Mouse (Mus musculus) cerebral cortex, adult 2 months (tissue): ENCODE data around the gene Tac1.

Experiments used
- WGBS: fragments of 180-500 bp; shearing (Covaris S2); methylation state at CpG from one replicate; pipeline ENCODE4 v1.1.7; 2018; 5-methylcytosine and 5-hydroxymethylcytosine counted together

Gene Tac1

GRCm38 (mm10) chr6:7554829-7555391 lies at the start of gene Tac1:
Gene Tac1, plus strand, starts transcription at chr6:7554879.
- 2% methylated on average over 37 of the region's 37 CpGs for WGBS

GRCm38 (mm10) chr6:7543511-7543910 lies 11.2 kb upstream of the Tac1 start:
- WGBS, result 63% methylated on average over 2 of the region's 2 CpGs

DNA sequence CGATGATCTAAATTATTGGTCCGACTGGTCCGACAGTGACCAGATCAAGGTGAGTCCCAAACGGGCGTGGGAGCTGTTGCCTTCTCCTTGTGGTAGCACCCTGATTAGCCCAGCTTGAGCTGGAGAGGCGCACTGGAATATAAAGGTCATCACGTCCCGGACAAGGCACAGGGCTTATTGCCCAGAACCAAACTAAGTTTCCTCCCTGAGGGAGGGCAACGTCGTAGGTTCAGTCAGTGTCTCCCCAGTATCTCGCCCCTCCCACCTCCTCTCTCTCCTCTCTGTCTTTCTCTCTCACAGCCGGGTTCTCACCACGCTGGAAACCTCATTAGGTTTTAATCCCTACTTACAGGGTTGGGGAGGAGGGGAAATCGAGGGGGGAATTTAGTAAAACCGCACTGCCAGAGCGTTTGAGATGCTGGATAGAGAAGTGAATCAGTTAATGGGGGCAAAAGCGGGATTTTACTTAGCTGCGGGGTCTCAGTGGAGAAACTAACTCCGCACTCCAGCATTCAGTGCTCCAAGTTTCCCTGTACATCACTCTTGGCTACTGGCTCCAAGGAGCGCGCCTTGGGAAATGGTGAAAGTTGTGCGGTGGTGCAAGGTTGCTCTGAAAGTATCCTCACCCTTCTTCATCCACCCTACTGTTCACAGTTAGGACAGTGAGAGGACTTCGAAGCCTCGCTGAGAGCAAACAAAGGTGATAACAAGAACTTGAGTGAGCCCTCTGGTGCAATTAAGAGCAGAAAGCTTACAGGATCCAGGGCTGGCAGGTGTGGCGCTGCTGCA lies 1.2 kb downstream of the Tac1 start:
- 1% methylated on average over 25 of the region's 25 CpGs for WGBS

DNA sequence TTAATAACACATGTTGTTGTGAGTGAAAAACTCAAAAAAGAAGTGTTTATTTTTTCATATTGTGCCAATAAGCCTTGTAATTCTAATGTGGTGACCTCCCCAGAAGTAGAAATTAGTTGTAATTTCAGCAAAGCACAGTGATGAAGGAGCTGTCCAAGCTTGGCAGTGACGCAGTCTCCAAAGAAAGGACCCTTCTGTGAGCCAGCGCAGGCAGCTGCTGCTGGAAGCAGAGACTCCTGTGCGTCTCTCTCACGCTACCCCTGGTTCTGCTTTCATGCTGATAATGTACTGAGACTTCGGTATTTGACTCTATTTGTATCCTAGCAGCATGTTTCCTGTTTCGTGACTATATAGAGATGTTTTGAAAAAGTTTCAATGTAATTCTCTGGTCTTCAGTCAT lies 7.8 kb downstream of the Tac1 start:
- WGBS, result 45% methylated on average over 6 of the region's 6 CpGs

DNA sequence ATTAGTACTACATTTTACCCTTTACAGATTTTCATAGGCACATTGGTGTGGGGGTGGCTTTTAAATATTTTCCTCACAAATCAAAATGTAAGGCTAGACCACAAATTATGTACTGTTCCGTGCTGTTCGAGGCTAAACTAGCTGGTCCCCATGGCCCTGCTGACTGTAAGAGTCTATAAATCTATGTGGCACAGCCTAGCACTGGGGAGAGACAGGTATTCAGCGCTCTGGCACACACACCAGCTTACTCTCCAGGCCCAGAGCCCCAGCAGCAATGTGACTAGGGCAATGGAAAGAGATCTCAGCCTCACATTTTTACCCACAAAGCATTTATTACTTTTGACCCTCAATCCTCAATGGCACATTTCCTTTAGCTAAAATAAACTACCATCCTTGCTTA lies 9.9 kb downstream of the Tac1 start:
- 92% methylated on average over 3 of the region's 3 CpGs for WGBS

DNA sequence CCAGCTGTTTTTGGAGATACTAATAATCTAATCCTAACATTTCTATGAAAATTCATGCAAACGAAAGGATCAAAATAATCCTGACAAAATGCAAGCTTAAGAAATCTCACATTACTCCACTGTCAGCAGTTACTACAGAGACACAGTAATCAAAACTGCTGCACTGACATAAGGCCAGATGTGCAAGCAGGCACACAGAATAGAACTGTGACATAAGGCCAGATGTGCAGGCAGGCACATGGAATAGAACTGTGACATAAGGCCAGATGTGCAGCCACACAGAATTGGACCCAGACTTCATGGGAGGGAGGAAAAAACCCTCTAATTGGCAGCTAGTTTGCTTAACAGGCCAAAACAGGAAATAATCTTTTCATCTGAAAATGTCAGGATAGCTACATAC lies 16.5 kb downstream of the Tac1 start:
- 55% methylated on average over 1 of the region's 1 CpGs for WGBS

DNA sequence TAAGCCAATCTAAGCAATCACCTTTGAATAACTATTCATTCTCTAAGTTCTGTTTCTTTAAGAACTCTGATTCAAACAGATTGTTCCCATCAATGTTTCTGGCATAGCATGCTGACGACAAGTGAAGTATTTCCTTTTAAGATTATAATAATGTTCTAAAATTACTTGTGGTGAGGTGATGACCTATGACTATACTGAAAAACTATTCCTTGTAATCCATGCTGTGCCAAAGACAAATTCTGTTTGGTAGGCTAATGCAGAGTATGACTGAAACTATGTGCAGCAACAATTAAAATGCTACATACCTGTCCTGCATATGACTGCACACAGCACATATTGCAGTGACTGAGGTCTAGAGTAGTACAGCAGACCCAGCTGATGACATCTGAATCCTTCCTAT lies 23.4 kb downstream of the Tac1 start:
- 82% methylated on average over 1 of the region's 1 CpGs for WGBS

DNA sequence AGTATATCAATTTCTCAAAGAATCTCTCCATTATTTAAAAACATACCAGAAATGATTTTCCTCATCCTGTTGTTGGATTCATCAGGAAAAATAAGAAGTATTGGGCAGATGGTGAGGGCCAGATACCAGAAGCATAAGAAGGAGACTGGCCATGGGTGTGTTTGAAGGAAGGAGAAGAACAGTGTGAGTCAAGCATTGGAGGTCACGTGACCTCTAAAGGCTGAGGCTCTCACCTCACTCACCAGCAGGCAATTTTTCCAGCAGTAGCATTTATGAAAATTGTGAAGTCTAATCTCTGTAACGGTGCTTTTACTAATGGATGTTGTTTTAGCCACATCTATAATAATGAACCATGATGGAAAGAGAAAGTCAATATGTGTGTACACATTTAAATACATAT lies 39.8 kb downstream of the Tac1 start:
- 92% methylated on average over 2 of the region's 2 CpGs for WGBS

DNA sequence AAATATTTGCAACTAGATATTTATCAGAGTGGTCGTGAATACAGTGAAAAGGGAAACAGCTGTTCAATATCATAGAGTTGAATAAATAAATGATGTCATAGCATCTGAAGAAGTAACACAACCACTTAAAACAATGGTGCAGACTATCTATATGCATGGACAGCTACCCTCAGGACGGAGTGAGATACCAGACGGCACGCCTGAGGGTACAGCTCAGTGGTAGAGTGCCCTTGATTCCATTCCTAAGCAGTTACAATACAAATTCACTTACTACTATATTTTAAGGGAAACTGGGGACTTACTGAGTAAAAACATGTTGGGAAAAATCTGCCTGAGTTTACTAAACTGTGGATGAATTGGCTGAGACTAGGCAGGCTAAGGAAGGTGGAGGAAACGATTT lies 43.7 kb downstream of the Tac1 start:
- WGBS, result 88% methylated on average over 5 of the region's 5 CpGs

DNA sequence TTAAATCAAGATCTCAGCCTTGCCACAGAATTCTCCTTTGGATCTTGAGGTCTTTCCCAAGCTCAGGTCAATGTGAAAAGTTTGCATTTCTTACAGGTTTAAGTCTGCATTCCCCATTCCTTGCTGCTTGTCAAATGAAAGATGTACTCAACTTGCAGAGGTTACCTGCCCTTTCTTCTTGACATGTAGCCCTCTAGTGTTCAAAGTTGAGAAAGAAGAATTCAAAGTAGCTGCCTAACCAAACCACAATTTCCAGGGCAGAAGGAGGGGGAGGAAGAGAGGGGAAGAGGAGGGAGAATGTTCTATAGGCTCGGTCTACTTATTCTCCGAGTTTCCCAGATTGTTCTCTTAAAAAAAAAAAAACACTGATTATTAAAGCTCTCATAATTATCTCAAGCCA lies 45.5 kb downstream of the Tac1 start:
- 69% methylated on average over 2 of the region's 2 CpGs for WGBS

- 67% methylated on average over 4 of the region's 4 CpGs for WGBS
Observed at GRCm38 (mm10) chr6:7601353-7602094, 46.8 kb downstream of the Tac1 start.

GRCm38 (mm10) chr6:7613676-7614075 lies 59.0 kb downstream of the Tac1 start:
- 92% methylated on average over 19 of the region's 19 CpGs for WGBS
